Mouse (Mus musculus): ENCODE data around the gene Mybbp1a. TPM values are rescaled to one million over a fixed set of nuclear protein-coding genes. Genes with fewer than 3 reads are reported as not detected.

Gene Mybbp1a
- total RNA-seq, 1 experiment from 2014 or later, result 37.7 TPM

DNA sequence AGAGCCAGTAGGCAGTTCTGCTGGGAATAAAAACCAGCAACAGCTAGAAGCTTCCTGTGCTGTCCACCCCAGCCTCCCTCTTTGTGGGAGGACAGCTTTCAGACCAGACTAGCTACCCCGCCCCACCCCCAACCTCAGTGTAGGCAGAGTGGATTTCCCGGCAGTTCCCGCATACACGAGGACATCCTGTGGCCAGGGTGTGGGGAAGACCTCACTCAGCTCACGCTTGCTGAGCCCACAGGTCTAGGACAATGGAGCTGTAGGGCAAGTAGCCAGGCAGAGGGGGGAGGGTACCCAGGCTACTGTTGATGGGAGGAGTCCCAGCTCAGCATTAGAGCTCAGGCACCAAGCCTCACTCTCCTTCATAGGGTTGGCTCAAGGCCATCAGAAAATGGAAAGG lies 28.1 kb downstream of the Mybbp1a start:
- ATAC-seq (replicated peaks; ENCODE audit: insufficient number of reproducible peaks, low FRiP score, low TSS enrichment, poor library complexity, severe bottlenecking), result no peak

GRCm38 (mm10) chr11:72470004-72470403 lies 28.8 kb downstream of the Mybbp1a start:
- no peak for ATAC-seq (replicated peaks; ENCODE audit: insufficient number of reproducible peaks, low FRiP score, low TSS enrichment, poor library complexity, severe bottlenecking)

DNA sequence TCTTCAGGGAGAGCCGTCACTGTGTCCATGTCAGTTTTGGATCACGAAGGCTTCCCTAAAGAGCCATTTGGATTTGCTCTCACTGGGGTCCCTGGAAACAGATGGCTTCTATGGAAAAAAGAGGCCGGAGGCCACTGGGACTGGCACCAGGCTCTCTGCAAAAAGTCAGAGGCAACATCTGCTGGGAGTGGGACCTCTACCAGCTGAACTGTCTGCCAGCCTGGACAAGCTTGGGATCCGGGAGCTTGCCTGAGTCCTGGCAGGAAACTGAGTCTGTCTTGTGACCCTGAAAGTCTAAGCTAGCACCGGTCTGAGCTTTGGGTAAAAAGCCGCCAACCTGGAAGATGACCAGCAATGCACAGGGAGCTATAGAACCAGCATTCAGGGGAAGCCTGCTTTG lies 30.2 kb downstream of the Mybbp1a start:
- no peak for ATAC-seq (replicated peaks; ENCODE audit: insufficient number of reproducible peaks, low FRiP score, low TSS enrichment, poor library complexity, severe bottlenecking)

DNA sequence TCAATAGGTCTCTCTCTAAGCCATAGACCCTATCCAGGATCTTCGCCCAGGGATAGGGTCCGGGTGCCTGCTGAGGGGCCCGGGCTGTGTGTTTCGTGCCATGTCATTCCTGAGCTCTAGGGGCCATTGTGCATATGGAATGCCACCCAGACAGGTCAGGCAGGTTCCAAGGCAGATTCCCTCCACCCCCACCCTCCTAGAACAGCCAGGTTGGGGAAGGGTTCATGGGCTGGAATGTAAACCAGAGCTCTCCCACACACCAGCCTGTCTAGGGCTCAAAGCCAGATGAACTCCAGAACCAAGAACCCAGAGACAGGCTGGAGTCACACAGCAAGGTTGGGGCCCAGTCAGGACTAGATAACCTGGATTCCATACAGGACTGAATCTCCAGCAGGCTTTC lies 32.4 kb downstream of the Mybbp1a start:
- ATAC-seq (replicated peaks; ENCODE audit: insufficient number of reproducible peaks, low FRiP score, low TSS enrichment, poor library complexity, severe bottlenecking), result no peak

DNA sequence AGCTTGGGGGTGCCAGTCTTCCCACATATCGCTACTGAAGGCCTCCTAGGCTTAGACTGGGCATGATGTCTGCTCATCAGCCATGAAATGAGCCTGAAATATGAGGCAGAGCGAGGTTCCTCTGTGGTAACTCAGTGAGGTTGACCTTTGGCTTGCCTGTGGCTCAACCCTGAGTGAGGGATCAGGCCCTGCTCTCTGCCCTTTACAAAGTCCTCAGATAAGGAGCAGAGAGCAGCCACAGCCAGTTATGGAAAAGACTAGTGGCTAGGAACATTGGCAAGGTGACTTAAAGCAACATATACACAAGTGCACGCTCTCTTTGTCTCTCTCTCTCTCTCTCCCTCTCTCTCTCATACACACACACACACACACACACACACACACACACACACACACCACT lies 33.8 kb downstream of the Mybbp1a start:
- peak; percentile 25; the same call in 1 of the 2 replicates for ATAC-seq (replicated peaks; ENCODE audit: insufficient number of reproducible peaks, low FRiP score, low TSS enrichment, poor library complexity, severe bottlenecking)

DNA sequence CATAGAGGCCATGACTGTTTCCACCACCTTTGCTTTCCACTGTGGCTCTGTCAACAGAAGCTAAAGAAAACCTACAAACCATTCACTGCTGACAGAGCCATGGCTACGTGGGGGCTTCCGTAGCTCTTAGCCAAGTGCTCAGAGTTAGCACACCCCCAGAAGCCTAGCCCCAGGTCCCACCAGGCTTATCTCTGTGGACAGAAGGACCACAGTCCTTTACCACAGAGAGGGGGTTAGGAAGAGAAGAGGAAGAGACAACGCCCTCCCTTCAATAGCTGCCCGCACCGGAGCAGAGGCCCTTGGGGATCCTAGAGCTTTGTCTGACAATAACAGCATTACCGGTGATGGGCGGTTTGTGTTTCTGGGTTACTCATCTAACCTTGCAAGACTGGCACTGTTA lies 34.3 kb downstream of the Mybbp1a start:
- no peak for ATAC-seq (replicated peaks; ENCODE audit: insufficient number of reproducible peaks, low FRiP score, low TSS enrichment, poor library complexity, severe bottlenecking)

- no peak for ATAC-seq (replicated peaks; ENCODE audit: insufficient number of reproducible peaks, low FRiP score, low TSS enrichment, poor library complexity, severe bottlenecking)
Measured at GRCm38 (mm10) chr11:72476074-72476625, 35.0 kb downstream of the Mybbp1a start.

DNA sequence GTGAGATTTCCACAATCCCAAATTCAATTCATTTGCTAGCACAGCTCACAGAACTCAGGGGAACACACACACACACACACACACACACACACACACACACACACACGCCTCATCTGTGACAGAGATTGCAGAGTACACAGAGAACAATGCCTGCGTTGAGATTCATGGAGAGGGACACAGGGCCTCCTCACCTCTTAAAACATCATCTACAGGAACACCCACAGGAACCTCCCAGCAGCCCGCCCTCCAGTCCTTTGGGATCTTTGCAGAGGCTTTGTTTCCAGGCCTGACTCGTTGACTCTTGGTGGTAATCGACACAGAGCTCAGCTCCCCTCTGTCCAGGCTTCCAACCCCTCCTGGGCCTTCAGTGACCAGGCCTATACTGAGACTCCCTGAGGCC lies 36.0 kb downstream of the Mybbp1a start:
- ATAC-seq (replicated peaks; ENCODE audit: insufficient number of reproducible peaks, low FRiP score, low TSS enrichment, poor library complexity, severe bottlenecking), result no peak

- no peak for ATAC-seq (replicated peaks; ENCODE audit: insufficient number of reproducible peaks, low FRiP score, low TSS enrichment, poor library complexity, severe bottlenecking)
Measured at GRCm38 (mm10) chr11:72477653-72478052, 36.5 kb downstream of the Mybbp1a start.

DNA sequence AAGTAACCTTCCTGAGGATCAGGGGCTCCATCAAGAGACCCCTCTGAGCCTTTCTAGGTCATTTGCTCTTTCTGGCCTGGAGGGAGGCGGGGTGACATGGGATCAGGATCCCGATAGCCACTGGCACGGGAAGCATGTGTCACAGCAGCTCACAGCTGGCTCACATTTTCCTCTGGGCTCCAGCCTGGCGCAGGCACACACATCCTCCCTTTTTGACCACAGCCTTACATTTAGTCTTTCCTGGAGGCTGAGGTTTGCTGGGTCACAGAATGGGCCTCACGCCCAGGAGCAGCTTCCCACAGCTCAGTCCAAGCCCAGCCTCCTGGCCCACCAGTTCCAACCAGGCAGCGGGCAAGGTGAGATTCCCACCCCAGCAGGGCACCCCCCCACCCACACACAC lies 37.1 kb downstream of the Mybbp1a start:
- no peak for ATAC-seq (replicated peaks; ENCODE audit: insufficient number of reproducible peaks, low FRiP score, low TSS enrichment, poor library complexity, severe bottlenecking)

DNA sequence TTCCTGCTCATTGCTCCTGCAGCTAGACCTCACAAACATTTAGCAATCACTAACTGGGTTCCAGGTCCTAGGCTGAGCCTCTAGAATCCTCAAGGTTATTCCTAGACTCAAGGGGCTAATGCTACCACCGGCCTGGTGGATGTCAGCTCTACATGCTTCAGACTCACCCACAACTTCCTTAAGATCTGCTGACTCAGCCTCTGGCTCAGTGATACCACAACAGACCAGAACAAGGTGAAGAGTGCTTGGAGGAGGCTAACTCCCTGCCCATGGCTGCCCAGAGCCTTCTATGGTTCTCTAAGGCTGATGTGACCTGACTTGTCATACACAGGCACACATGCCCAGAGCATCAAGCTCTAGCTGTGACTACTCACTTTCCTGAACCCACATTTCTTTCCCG lies 38.3 kb downstream of the Mybbp1a start:
- ATAC-seq (replicated peaks; ENCODE audit: insufficient number of reproducible peaks, low FRiP score, low TSS enrichment, poor library complexity, severe bottlenecking), result no peak

GRCm38 (mm10) chr11:72481313-72481712 lies 40.2 kb downstream of the Mybbp1a start:
- no peak for ATAC-seq (replicated peaks; ENCODE audit: insufficient number of reproducible peaks, low FRiP score, low TSS enrichment, poor library complexity, severe bottlenecking)

- no peak for ATAC-seq (replicated peaks; ENCODE audit: insufficient number of reproducible peaks, low FRiP score, low TSS enrichment, poor library complexity, severe bottlenecking)
Measured at GRCm38 (mm10) chr11:72481952-72482351, 40.8 kb downstream of the Mybbp1a start.

DNA sequence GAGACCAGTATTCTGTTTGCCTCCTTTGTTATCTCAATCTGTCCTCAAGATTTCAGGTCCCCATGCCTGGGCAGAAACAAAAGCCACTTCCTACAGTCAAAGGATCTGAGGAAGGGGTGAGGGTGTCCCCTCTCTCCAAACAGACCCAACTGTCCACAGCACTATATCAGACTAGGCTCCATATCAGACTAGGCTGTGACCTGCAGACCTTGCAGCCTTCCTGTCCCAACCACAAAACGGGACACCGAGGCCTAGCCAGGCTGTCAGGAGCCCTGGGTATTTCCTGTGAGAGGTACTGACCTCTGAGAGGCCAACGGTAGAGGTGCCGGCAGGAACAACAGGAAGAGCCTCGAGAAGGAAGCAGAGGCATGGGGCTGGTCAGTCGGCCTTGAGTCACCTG lies 43.4 kb downstream of the Mybbp1a start:
- no peak for ATAC-seq (replicated peaks; ENCODE audit: insufficient number of reproducible peaks, low FRiP score, low TSS enrichment, poor library complexity, severe bottlenecking)

DNA sequence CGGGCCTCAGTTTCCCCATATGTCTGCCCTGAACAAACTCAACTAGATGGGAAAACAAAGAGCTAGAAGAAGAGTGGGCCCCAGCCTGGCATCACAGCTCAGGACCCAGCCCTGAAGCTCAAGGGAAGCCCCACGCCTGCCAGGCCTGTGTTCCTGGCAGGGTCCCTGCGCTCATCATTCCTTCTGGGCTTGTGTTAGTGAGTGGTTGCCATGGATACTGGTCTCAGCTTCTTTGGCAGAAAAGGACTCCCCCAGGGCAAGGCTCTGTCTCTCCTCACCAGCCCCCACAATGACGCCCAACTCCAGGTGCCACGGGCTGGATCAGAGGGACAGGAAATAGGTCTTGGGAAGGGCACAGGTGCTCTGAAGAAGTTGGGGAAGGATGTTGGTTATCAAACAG lies 44.0 kb downstream of the Mybbp1a start:
- ATAC-seq (replicated peaks; ENCODE audit: insufficient number of reproducible peaks, low FRiP score, low TSS enrichment, poor library complexity, severe bottlenecking), result no peak

- ATAC-seq (replicated peaks; ENCODE audit: insufficient number of reproducible peaks, low FRiP score, low TSS enrichment, poor library complexity, severe bottlenecking), result no peak
Measured at GRCm38 (mm10) chr11:72485960-72486359, 44.8 kb downstream of the Mybbp1a start.

DNA sequence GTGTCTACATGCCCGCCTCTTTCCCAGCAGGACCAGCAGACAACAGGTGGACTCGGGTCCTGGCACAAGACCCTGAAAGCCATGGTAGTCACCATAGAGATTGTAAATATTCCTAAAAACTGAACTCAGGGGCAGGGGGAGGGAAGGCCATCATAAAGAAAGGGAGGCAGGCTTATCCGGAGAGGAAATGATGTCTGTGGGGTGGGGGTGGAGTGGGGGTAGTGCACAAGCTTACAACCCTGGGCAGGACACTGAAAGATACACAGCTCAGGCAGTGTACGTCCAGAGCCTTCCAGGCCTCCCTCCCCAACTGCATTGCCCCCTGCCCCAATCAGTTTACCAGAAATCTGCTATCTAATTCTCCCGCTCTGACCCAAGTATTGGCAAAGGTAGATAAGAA lies 46.0 kb downstream of the Mybbp1a start:
- no peak for ATAC-seq (replicated peaks; ENCODE audit: insufficient number of reproducible peaks, low FRiP score, low TSS enrichment, poor library complexity, severe bottlenecking)

- ATAC-seq (replicated peaks; ENCODE audit: insufficient number of reproducible peaks, low FRiP score, low TSS enrichment, poor library complexity, severe bottlenecking), result no peak
Measured at GRCm38 (mm10) chr11:72487739-72488138, 46.6 kb downstream of the Mybbp1a start.

GRCm38 (mm10) chr11:72488753-72489271 lies 47.7 kb downstream of the Mybbp1a start:
- ATAC-seq (replicated peaks; ENCODE audit: insufficient number of reproducible peaks, low FRiP score, low TSS enrichment, poor library complexity, severe bottlenecking), result no peak

DNA sequence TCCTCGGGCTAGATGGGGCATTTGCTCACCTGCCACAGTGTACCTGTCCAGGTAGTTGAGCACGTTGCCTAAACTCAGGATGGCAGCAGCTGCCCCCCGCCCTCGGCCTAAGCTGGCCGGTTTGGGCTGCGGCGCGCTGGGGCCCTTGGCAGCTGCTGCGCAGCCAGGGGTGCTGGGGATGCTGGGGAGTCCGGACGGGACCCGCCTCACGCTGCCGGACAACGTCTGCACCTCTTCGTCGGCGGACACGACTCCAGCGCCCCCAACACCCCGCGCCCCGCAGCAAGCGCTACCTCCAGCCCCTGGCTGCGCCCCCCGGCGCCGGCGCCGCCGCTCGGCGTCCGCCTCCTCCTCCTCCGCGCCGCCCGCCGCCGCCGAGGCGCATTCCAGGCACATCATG lies 48.2 kb downstream of the Mybbp1a start:
- no peak for ATAC-seq (replicated peaks; ENCODE audit: insufficient number of reproducible peaks, low FRiP score, low TSS enrichment, poor library complexity, severe bottlenecking)

- peak; percentile 29; the same call in 1 of the 2 replicates for ATAC-seq (replicated peaks; ENCODE audit: insufficient number of reproducible peaks, low FRiP score, low TSS enrichment, poor library complexity, severe bottlenecking)
Measured at GRCm38 (mm10) chr11:72489881-72490301, 48.7 kb downstream of the Mybbp1a start, which contains the start of gene Spns2. Gene Spns2 (minus strand): TSS chr11:72489904.
